Mouse (Mus musculus): ENCODE data around the gene Foxp1. TPM values are rescaled to one million over a fixed set of nuclear protein-coding genes. Genes with fewer than 3 reads are reported as not detected.

Foxp1 gene
- total RNA-seq, 2 experiments from 2014 or later, result 14.7 to 34.4 TPM

GRCm38 (mm10) chr6:99173066-99173901 is 349.2 kb downstream of the Foxp1 start:
- no peak for ATAC-seq (replicated peaks; ENCODE audit: low FRiP score, poor library complexity, severe bottlenecking)

GRCm38 (mm10) chr6:99172589-99172986 is 349.9 kb downstream of the Foxp1 start:
- no peak for ATAC-seq (replicated peaks; ENCODE audit: low FRiP score, poor library complexity, severe bottlenecking)

- no peak for ATAC-seq (replicated peaks; ENCODE audit: low FRiP score, poor library complexity, severe bottlenecking)
These were observed 350.5 kb downstream of the Foxp1 start for GRCm38 (mm10) chr6:99171901-99172588.

- no peak for ATAC-seq (replicated peaks; ENCODE audit: low FRiP score, poor library complexity, severe bottlenecking)
These were observed 351.2 kb downstream of the Foxp1 start for GRCm38 (mm10) chr6:99171281-99171825.

- no peak for ATAC-seq (replicated peaks; ENCODE audit: low FRiP score, poor library complexity, severe bottlenecking)
These were observed 353.8 kb downstream of the Foxp1 start for GRCm38 (mm10) chr6:99168727-99169126.

GRCm38 (mm10) chr6:99167001-99167400 is 355.5 kb downstream of the Foxp1 start:
- ATAC-seq (replicated peaks; ENCODE audit: low FRiP score, poor library complexity, severe bottlenecking), result no peak

- no peak for ATAC-seq (replicated peaks; ENCODE audit: low FRiP score, poor library complexity, severe bottlenecking)
These were observed 356.4 kb downstream of the Foxp1 start for GRCm38 (mm10) chr6:99166169-99166568.

- no peak for ATAC-seq (replicated peaks; ENCODE audit: low FRiP score, poor library complexity, severe bottlenecking)
These were observed 357.8 kb downstream of the Foxp1 start for GRCm38 (mm10) chr6:99164760-99165159.

- ATAC-seq (replicated peaks; ENCODE audit: low FRiP score, poor library complexity, severe bottlenecking), result no peak
These were observed 359.8 kb downstream of the Foxp1 start for GRCm38 (mm10) chr6:99162716-99163115.

- ATAC-seq (replicated peaks; ENCODE audit: low FRiP score, poor library complexity, severe bottlenecking), result no peak
These were observed 362.2 kb downstream of the Foxp1 start for GRCm38 (mm10) chr6:99160348-99160693.

- ATAC-seq (replicated peaks; ENCODE audit: low FRiP score, poor library complexity, severe bottlenecking), result no peak
These were observed 362.8 kb downstream of the Foxp1 start for GRCm38 (mm10) chr6:99159452-99160347.

- no peak for ATAC-seq (replicated peaks; ENCODE audit: low FRiP score, poor library complexity, severe bottlenecking)
These were observed 368.8 kb downstream of the Foxp1 start for GRCm38 (mm10) chr6:99153682-99154081.

- ATAC-seq (replicated peaks; ENCODE audit: low FRiP score, poor library complexity, severe bottlenecking), result no peak
These were observed 376.1 kb downstream of the Foxp1 start for GRCm38 (mm10) chr6:99146400-99146905.

GRCm38 (mm10) chr6:99145033-99145432 is 377.5 kb downstream of the Foxp1 start:
- ATAC-seq (replicated peaks; ENCODE audit: low FRiP score, poor library complexity, severe bottlenecking), result no peak

- no peak for ATAC-seq (replicated peaks; ENCODE audit: low FRiP score, poor library complexity, severe bottlenecking)
These were observed 378.8 kb downstream of the Foxp1 start for GRCm38 (mm10) chr6:99143756-99144036.

- no peak for ATAC-seq (replicated peaks; ENCODE audit: low FRiP score, poor library complexity, severe bottlenecking)
These were observed 379.4 kb downstream of the Foxp1 start for GRCm38 (mm10) chr6:99142900-99143755.

GRCm38 (mm10) chr6:99138041-99138440 is 384.5 kb downstream of the Foxp1 start:
- no peak for ATAC-seq (replicated peaks; ENCODE audit: low FRiP score, poor library complexity, severe bottlenecking)

GRCm38 (mm10) chr6:99137071-99137470 is 385.4 kb downstream of the Foxp1 start:
- no peak for ATAC-seq (replicated peaks; ENCODE audit: low FRiP score, poor library complexity, severe bottlenecking)
